Mouse (Mus musculus) cerebellum, postnatal 25 days (tissue): Measurements from ENCODE around the gene Lefty1.
A peak's percentile ranks its signal among the peaks of the same experiment; 100 is the strongest.
"Not testable (repeated sequence)": the region's sequence is repeated elsewhere in the genome, so short reads cannot be mapped to it uniquely, and the experiment has no call there.

ENCODE experiments used
- DNase-seq, 2 experiments: peaks; one replicate each; pipeline ENCODE4 v3.0.0; 2021; ENCODE audit warnings: mixed read lengths in 2 of 2

The Lefty1 gene

GRCm38 (mm10) chr1:180956973-180957381, 22.2 kb downstream of the Lefty1 start:
- no peak for DNase-seq

GRCm38 (mm10) chr1:180957989-180958388, 23.2 kb downstream of the Lefty1 start:
- no peak for DNase-seq

- no peak for DNase-seq
These were observed 24.0 kb downstream of the Lefty1 start for GRCm38 (mm10) chr1:180958797-180959196.

GRCm38 (mm10) chr1:180965786-180966185, 31.0 kb downstream of the Lefty1 start:
- DNase-seq = no peak

GRCm38 (mm10) chr1:180966542-180966941, 31.7 kb downstream of the Lefty1 start:
- DNase-seq = no peak

- DNase-seq = no peak
These were observed 32.4 kb downstream of the Lefty1 start for GRCm38 (mm10) chr1:180967261-180967660.

- no peak for DNase-seq
These were observed 38.1 kb downstream of the Lefty1 start for GRCm38 (mm10) chr1:180972941-180973340.

- DNase-seq = peak in 1 of 2 experiments; percentile 25
These were observed 39.4 kb downstream of the Lefty1 start for GRCm38 (mm10) chr1:180974126-180974746.

GRCm38 (mm10) chr1:180976110-180976679, 41.4 kb downstream of the Lefty1 start:
- no peak for DNase-seq

- no peak for DNase-seq
These were observed 44.8 kb downstream of the Lefty1 start for GRCm38 (mm10) chr1:180979484-180980251.

GRCm38 (mm10) chr1:180980464-180980863, 45.6 kb downstream of the Lefty1 start:
- DNase-seq = no peak

- DNase-seq = not testable (repeated sequence)
These were observed 46.6 kb downstream of the Lefty1 start for GRCm38 (mm10) chr1:180981298-180982046.

- no peak for DNase-seq
These were observed 51.9 kb downstream of the Lefty1 start for GRCm38 (mm10) chr1:180986701-180987100.

GRCm38 (mm10) chr1:180987759-180988158, 52.9 kb downstream of the Lefty1 start:
- peak; percentile 80 to 88 for DNase-seq
